Mouse (Mus musculus): Measurements from ENCODE around the gene Rexo1. TPM values are rescaled to one million over a fixed set of nuclear protein-coding genes. Genes with fewer than 3 reads are reported as not detected.

The Rexo1 gene
- total and polyA plus RNA-seq, 3 experiments, result 14.3 to 148 (median 62.1) TPM

DNA sequence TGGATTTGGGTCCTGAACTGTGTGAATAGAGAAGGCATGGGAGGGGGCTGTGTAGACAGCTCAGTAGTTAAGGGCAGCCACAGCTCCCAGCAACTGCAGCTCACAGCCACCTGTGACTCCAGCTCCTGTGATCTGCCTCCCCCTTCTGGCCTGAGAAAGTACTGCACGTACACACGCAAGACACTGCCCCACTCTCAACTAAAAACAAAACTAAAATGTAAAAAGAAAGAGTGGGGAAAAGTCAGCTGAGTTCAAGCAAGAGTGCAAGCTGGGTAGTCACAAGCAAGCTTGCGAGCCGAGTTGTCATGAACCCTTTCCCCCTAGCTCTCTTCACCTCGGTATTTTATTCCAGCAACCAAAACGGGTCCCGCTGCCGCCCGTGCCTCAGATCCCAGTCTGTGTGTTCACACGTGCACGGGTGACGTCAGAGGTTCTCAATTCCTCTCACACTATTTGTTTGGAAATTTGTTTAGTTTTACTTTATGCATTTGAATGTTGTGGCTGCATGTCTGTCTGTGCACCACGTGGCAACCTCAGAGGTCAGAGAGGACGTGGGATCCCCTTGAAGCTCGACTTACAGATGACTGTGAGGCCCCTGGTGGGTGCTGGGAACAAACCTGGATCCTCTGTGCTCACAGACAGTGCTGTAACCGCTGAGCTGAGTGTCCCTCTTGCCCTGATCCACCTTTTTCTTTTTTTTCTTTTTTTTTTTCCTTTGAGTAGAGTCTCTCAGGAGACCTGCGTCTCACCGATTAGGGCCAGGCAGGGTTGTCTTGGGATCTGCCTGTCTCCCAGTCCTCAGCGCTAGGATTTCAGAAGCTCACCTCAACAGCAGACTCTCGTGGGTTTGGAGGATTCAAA, 51.7 kb downstream of the Rexo1 start:
- peaks cover 74% of the 10 kb centered on the region for H3K27me3 ChIP-seq (ENCODE audit: insufficient read depth, low read length)
- ATAC-seq (ENCODE audit: extremely low read depth, insufficient number of reproducible peaks, low FRiP score, poor library complexity, severe bottlenecking), result no peak; the same call in 1 of the 2 replicates
- peak; percentile 60 for DNase-seq (ENCODE audit: low spot score)
- H3K4me3 ChIP-seq (ENCODE audit: low read depth, low read length), result peak overlapping the region; percentile 54; the same call in 1 of the 2 replicates
- TF ChIP-seq GATA1 (IDR thresholded peaks at IDR 0.05; ENCODE audit: borderline replicate concordance, low read length) (no peak), CTCF (IDR thresholded peaks at IDR 0.05; ENCODE audit: low read depth, low read length) (peak; percentile 95)
- H3K36me3 ChIP-seq (replicated peaks), result no peaks in the 10 kb centered on the region
- H3K4me1 ChIP-seq (ENCODE audit: insufficient read depth, low read depth, low read length), result peaks cover 26% of the 10 kb centered on the region
- no peaks in the 10 kb centered on the region for H3K9me3 ChIP-seq (replicated peaks)

DNA sequence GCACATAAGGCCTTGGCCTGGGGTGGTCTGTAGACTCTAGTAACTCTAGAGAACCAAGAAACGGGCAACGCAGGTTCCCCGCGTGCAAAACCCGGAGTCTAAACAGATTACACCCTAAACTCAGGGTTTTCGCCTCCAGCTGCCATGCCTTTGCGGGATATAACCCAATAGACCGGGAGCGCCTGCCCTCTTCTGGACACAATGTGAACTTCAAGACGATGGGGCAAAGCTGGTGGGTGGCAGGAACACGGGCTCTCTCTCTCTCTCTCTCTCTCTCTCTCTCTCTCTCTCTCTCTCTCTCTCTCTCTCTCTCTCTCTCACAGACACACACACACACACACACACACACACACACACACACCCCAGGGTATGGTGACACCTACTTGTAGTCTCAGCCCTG, 55.1 kb downstream of the Rexo1 start:
- Histone ChIP-seq H3K4me3 (ENCODE audit: low read depth, low read length) (no peak overlapping the region), H3K27me3 (ENCODE audit: insufficient read depth, low read length) (peaks cover 72% of the 10 kb centered on the region), H3K4me1 (ENCODE audit: insufficient read depth, low read depth, low read length) (peaks cover 26% of the 10 kb centered on the region), H3K9me3 (replicated peaks) (no peaks in the 10 kb centered on the region), H3K36me3 (replicated peaks) (no peaks in the 10 kb centered on the region)
- ATAC-seq (ENCODE audit: extremely low read depth, insufficient number of reproducible peaks, low FRiP score, poor library complexity, severe bottlenecking) (no peak), DNase-seq (ENCODE audit: low spot score) (peak; percentile 78)
- TF ChIP-seq CTCF (IDR thresholded peaks at IDR 0.05; ENCODE audit: low read depth, low read length), result peak; percentile 70
- no peak for TF ChIP-seq GATA1 (IDR thresholded peaks at IDR 0.05; ENCODE audit: borderline replicate concordance, low read length)

DNA sequence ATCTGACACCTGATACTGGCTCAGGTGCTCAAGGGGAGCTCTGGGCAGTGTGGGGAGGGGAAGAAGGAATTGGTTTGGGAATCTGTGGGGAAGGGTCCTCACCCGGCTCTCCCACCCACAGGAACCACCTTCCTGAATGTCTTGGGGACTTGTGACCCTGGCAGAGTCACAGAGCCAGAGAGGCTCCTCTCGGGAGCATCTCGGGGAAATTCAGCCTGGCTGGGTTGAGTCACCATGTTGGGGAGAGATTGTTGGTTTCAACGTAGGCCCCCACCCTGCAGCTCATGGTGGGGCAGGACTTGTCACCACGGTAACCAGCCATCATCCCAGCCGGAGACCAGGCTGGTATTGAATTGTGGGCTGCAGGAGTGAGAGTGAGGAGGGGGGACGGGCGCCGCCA, 56.6 kb downstream of the Rexo1 start:
- DNase-seq (ENCODE audit: low spot score) (no peak), ATAC-seq (ENCODE audit: extremely low read depth, insufficient number of reproducible peaks, low FRiP score, poor library complexity, severe bottlenecking) (no peak)
- TF ChIP-seq GATA1 (IDR thresholded peaks at IDR 0.05; ENCODE audit: borderline replicate concordance, low read length) (no peak), CTCF (IDR thresholded peaks at IDR 0.05; ENCODE audit: low read depth, low read length) (no peak), TAL1 (conservative IDR thresholded peaks at IDR 0.05; ENCODE audit: low read depth, low read length) (no peak), POLR2AphosphoS5 (IDR thresholded peaks at IDR 0.05; ENCODE audit: insufficient replicate concordance, low read depth, low read length) (no peak), GATA2 (IDR thresholded peaks at IDR 0.05; ENCODE audit: borderline replicate concordance, low read depth, low read length) (no peak)
- Histone ChIP-seq H3K4me1 (ENCODE audit: insufficient read depth, low read depth, low read length) (peaks cover 23% of the 10 kb centered on the region), H3K27me3 (ENCODE audit: insufficient read depth, low read length) (peaks cover 73% of the 10 kb centered on the region), H3K36me3 (replicated peaks) (no peaks in the 10 kb centered on the region), H3K4me3 (ENCODE audit: low read depth, low read length) (no peak overlapping the region), H3K9me3 (replicated peaks) (no peaks in the 10 kb centered on the region)

- Histone ChIP-seq H3K4me1 (ENCODE audit: insufficient read depth, low read depth, low read length) (peaks cover 16% of the 10 kb centered on the region), H3K27me3 (ENCODE audit: insufficient read depth, low read length) (peaks cover 72% of the 10 kb centered on the region), H3K9me3 (replicated peaks) (no peaks in the 10 kb centered on the region), H3K36me3 (replicated peaks) (no peaks in the 10 kb centered on the region), H3K4me3 (ENCODE audit: low read depth, low read length) (no peak overlapping the region)
- no peak for TF ChIP-seq GATA1 (IDR thresholded peaks at IDR 0.05; ENCODE audit: borderline replicate concordance, low read length)
- TF ChIP-seq CTCF (IDR thresholded peaks at IDR 0.05; ENCODE audit: low read depth, low read length), result no peak
- no peak for TF ChIP-seq TAL1 (conservative IDR thresholded peaks at IDR 0.05; ENCODE audit: low read depth, low read length)
- TF ChIP-seq GATA2 (IDR thresholded peaks at IDR 0.05; ENCODE audit: borderline replicate concordance, low read depth, low read length), result no peak
- no peak for TF ChIP-seq POLR2AphosphoS5 (IDR thresholded peaks at IDR 0.05; ENCODE audit: insufficient replicate concordance, low read depth, low read length)
- ATAC-seq (ENCODE audit: extremely low read depth, insufficient number of reproducible peaks, low FRiP score, poor library complexity, severe bottlenecking) (no peak), DNase-seq (ENCODE audit: low spot score) (no peak)
Observed at GRCm38 (mm10) chr10:80503599-80504220, 57.6 kb downstream of the Rexo1 start.

- Histone ChIP-seq H3K36me3 (replicated peaks) (no peaks in the 10 kb centered on the region), H3K9me3 (replicated peaks) (no peaks in the 10 kb centered on the region), H3K4me3 (ENCODE audit: low read depth, low read length) (no peak overlapping the region), H3K4me1 (ENCODE audit: insufficient read depth, low read depth, low read length) (peaks cover 16% of the 10 kb centered on the region), H3K27me3 (ENCODE audit: insufficient read depth, low read length) (peaks cover 78% of the 10 kb centered on the region)
- TF ChIP-seq POLR2AphosphoS5 (IDR thresholded peaks at IDR 0.05; ENCODE audit: insufficient replicate concordance, low read depth, low read length), result no peak
- no peak for TF ChIP-seq GATA1 (IDR thresholded peaks at IDR 0.05; ENCODE audit: borderline replicate concordance, low read length)
- ATAC-seq (ENCODE audit: extremely low read depth, insufficient number of reproducible peaks, low FRiP score, poor library complexity, severe bottlenecking) (no peak), DNase-seq (ENCODE audit: low spot score) (no peak)
Observed at GRCm38 (mm10) chr10:80502819-80503314, 58.5 kb downstream of the Rexo1 start.

DNA sequence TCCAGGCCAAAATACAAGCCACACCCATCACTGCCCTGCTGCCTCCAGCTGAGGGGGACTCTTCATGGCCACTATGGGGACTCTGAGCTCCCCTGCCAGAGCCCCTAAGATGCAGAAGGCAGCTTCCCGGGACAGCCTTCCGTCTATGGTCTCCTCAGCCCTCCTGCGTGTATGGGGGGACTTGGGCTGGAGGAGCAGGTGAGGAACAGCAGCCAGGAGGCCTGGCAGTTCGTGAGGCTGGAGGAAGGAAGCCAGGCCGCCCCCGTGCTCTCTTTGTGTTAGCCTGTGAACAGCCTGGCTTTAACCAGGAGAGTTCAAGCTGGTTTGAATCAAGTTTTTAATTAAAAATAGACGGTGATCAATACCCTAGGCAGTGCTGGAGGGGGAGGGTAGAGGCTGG, 59.1 kb downstream of the Rexo1 start:
- H3K36me3 ChIP-seq (replicated peaks), result no peaks in the 10 kb centered on the region
- H3K4me3 ChIP-seq (ENCODE audit: low read depth, low read length), result no peak overlapping the region
- no peaks in the 10 kb centered on the region for H3K9me3 ChIP-seq (replicated peaks)
- peaks cover 11% of the 10 kb centered on the region for H3K4me1 ChIP-seq (ENCODE audit: insufficient read depth, low read depth, low read length)
- TF ChIP-seq TAL1 (conservative IDR thresholded peaks at IDR 0.05; ENCODE audit: low read depth, low read length), result no peak
- TF ChIP-seq CTCF (IDR thresholded peaks at IDR 0.05; ENCODE audit: low read depth, low read length), result no peak
- no peak for TF ChIP-seq POLR2AphosphoS5 (IDR thresholded peaks at IDR 0.05; ENCODE audit: insufficient replicate concordance, low read depth, low read length)
- TF ChIP-seq GATA1 (IDR thresholded peaks at IDR 0.05; ENCODE audit: borderline replicate concordance, low read length), result no peak
- no peak for TF ChIP-seq GATA2 (IDR thresholded peaks at IDR 0.05; ENCODE audit: borderline replicate concordance, low read depth, low read length)
- ATAC-seq (ENCODE audit: extremely low read depth, insufficient number of reproducible peaks, low FRiP score, poor library complexity, severe bottlenecking) (no peak), DNase-seq (ENCODE audit: low spot score) (no peak)
- H3K27me3 ChIP-seq (ENCODE audit: insufficient read depth, low read length), result peaks cover 79% of the 10 kb centered on the region

All from G1E (cell line).